Mouse (Mus musculus): ENCODE data around the gene Itgb8.

Itgb8 gene

DNA sequence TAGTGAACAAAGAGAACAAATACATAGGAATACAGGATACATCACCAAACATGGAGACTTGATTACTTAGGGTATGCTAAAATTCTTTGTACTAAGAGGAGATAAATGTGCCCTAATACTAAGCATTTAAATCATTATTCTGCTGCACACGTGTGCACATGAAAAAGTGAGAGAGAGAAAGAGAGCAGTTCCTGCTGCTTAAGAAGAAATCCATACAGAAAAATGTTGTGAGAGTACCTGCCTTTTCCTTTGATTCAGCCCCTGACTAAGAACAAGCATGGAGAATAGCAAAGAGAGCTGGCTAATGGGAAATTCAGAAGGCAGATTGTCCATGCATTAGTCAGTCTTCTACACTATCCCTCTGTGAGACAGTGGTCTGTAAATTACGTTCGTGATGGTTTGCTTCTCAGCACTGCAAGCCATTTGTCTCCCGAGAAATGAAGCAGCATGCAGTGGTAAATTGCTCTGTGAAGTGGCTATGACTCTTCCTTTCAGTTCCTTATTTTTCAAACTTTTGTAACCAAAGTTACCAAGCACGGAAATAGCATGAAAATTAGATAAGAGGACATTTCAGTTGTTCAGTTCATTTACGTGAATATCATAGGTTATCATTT, 125.0 kb downstream of the Itgb8 start:
- no peak for DNase-seq

DNA sequence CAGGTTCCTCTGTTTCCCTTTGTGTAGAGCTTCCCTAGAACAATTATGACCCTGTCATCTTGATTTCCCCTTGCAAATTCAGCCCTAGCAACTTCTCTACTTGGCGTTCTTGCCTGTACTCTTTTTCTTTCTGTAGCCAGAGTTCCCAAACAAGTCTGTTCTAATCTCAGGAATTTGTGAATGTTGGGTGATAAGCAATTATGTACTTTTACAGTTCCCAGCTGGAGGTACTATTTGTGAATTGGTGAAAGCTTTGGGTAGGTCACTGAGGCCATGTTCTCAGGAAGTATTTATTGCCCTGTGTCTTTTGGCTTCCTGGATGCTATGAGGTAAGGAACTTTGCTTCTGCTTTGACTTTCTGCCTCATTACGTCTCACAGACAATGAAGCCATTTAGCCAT, 128.5 kb downstream of the Itgb8 start:
- no peak for DNase-seq

All from cerebellum, postnatal 14 days (tissue).